Mouse (Mus musculus): ENCODE results near the gene Mavs.

Mavs gene

DNA sequence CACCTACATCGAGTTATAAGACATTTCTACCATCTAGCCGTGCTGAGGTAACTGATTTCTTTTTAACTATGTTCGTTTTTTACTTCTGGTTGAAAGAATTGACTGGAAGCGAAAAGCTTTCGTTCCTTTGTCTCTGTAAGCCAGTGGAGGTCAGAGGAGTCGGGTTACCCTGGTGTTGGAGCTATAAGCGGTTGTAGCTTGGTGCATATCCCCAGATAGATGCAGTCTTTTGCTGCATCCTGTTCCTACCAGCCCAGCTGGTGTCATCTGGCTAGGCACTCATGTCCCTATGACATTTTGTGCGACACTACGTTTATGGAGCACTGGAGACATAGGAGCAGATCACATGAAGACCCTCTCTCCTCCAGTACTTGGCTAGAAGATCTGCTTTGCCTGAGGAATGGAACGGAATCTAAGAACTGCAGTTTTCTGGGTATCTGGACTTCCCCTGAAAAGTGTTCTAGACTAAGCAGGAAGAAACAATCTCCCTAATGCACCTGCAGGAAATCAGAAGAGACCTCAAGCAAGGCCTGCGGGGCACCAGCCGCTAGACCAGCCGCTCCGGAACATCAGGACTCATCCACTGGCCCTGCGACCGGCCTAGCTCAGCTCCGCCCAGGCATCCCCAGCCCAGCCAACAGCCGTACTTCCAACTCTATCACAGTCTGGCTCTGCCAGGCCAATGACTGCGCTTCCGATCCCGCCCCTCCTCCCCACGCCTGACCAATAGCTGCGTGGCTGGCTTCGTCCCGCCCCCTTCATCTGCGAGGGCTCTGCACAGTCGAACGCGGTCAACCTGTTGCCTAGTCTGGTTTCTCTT lies at the start of gene Mavs:
Mavs (plus strand) TSS at position 757 of the 820 bp plus-strand sequence.
- in situ Hi-C loops (cut with MseI, MboI), result no loop called here

DNA sequence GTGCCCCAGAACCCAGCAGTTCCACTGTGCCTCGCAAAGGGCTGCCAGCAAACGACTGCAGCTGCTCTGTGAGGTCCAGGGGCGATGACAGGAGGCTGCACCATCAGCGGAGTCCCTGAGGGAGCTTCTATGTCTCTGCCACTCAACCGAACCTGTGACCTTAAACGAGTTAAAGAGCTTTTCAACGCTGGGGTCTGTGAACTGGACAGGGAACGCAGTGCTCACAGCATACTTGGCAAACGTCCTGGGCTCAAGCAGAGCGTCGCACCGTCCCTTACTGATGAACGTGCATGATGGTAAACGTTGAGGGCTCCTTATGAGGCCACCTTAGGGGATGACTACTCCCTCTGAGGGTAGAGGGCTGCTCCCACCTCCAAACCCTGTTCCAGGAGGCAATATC lies 47.5 kb upstream of the Mavs start:
- in situ Hi-C loops (cut with MseI, MboI), result no loop called here

DNA sequence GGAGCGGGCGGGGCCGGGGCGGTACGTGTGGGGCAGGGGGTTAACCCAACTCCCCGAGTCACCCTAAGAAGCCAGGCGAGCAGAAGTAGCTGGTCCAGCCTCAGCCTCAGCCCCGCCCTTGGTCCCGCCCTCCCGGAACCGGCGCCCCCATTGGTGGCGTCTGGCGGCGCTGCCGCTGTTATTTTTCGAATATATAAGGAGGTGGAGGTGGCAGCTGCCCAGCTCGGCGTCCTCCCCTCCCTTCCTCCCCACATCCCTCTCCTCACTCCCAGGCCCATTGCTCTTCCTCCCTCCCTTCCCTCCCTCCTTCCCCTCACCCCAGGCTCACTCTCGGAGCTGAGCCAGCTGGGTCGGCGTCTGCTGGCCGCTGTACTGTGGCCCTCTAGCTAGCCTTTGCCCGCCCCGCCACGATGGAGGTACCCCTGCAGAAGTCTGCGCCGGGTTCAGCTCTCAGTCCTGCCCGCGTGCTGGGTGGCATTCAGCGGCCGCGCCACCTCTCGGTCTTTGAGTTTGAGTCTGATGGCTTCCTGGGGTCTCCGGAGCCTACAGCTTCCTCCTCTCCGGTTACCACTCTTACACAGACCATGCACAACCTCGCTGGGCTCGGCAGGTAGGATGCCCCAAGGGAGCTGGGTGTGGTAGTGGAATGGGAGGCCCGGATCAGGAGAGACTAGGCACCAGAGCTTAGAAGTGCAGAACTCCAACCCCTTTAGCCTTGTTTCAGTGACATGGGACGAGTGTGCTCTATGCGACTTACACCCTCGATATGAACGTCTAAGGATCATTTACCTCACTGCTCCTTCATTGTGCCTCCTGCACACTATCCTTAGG lies 46.9 kb upstream of the Mavs start, which contains the start of the genes Cdc25b and Spef1:
Cdc25b (plus strand) TSS at position 179 of the 831 bp plus-strand sequence.
Spef1 (minus strand) TSS at position 512 of the 831 bp plus-strand sequence.
- in situ Hi-C loops (cut with MseI, MboI), result no loop called here

DNA sequence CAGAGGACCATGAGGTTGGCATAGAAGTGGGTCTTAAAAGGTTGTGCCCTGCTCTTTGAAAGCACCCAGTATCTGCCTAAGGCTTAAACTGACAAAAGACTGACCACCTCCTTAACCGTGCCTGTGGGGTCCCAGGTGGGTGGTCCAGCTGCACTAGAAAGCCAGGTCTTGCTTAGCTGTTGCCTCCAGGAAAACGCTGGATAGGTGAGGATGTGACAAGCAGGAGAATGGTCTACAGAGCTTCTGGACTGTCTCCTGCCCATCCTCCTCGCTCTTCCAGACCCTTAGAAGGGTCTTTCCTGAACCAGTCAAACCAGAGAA lies 46.3 kb upstream of the Mavs start:
- in situ Hi-C loops (cut with MseI, MboI), result no loop called here

DNA sequence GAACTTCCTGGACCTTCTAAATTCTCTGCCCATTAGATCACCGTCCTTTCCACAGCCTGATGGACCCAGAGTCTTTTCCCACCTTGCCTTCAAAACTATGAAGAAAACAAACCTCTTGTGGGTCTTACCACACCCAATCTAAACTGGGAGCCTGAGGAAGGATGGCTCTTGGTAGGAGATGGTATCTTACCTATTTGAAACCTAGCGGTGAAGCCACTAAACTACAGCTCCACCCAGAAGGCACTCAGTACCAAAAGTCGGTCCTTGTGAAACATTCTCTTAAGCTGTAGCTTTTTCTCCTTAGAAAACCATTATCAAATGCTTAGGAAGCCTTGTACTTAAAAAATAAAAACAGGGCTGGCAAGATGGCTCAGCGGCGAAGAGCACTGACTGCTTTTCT lies 45.6 kb upstream of the Mavs start:
- in situ Hi-C loops (cut with MseI, MboI), result no loop called here

DNA sequence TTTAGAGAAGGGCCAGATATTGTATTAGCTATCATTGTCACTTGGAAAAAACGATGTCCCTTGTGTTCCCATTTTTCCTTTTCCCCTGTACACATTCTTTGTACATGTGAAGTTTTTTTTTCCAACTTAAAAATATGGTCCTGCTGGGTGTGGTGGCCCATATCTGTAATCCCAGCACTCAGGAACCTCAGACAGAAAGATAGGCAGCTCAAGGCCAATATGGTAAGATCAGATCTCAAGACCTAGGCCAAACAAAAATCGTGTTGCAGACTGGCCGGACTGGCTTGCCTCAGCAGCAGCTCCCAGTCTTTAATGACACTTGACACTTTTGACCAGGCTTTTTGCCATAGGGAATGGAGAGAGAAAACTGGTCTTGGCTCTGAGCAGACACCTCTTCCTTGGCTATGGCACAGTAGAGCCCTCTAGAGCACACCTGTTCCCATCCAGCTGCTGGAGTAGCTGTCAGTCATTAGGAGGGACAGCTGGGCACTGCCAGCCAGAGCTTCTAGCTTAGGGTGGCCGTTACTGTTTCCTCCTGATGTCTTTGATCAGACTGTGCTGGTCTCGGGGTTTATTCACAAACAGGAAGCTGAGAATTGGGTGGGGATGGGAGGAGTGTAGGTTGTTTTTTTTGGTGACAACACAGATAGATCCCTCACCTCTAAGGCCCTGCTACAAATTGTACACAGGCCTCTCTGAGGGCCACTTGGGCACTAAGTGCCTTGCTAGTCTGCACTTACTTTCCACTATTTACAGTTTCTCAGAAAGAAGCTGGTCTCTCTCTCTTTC lies 44.1 kb upstream of the Mavs start:
- in situ Hi-C loops (cut with MseI, MboI), result no loop called here

DNA sequence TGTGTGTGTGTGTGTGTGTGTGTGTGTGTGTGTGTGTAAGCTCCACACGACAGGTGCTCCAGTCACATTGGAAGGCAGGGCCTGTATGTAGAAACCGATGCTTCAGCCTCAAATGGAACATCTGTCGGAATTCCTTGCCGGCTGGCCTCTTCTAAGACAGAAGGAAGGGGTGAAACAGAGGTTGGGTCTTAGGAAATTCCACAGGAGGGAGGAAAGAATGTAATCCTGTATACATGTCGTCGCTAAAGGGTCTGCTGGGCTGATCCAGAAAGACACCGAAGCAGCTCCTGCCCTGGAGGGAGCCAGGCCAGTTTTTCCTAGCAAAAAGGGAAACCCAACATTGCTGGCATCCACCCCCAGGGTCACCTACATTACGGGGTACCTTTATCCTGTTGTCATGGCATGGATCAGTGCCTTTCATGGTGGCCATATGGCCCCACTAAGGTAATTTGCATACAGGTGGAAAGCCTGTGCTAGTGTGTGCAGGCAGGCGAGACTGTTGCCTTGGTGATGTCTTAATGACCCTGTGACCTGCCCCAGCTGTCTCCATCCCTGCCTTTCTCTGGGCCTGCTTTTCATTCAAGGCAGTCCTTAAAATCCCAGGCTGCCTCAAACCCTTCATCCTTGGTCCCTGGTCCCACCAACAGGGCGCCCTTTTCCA lies 43.4 kb upstream of the Mavs start:
- in situ Hi-C loops (cut with MseI, MboI), result no loop called here

DNA sequence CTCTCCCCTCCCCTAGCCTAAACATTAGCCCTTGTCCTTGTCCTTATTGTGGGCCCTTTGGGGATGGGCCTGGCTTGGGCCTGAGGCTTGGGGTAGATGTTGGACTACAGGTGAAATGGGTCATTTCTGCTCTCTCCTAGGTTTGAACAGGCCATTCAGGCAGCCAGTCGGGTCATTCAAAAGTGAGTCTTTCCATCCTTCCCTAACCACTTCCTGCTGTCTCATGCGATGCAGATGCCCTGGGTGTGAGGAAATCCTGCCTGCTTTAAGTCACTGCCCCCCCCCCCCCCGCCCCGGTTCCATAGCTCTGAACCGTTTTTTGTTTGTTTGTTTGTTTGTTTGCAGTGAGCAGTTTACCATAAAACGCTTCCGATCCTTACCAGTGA lies 42.9 kb upstream of the Mavs start:
- in situ Hi-C loops (cut with MseI, MboI), result no loop called here

DNA sequence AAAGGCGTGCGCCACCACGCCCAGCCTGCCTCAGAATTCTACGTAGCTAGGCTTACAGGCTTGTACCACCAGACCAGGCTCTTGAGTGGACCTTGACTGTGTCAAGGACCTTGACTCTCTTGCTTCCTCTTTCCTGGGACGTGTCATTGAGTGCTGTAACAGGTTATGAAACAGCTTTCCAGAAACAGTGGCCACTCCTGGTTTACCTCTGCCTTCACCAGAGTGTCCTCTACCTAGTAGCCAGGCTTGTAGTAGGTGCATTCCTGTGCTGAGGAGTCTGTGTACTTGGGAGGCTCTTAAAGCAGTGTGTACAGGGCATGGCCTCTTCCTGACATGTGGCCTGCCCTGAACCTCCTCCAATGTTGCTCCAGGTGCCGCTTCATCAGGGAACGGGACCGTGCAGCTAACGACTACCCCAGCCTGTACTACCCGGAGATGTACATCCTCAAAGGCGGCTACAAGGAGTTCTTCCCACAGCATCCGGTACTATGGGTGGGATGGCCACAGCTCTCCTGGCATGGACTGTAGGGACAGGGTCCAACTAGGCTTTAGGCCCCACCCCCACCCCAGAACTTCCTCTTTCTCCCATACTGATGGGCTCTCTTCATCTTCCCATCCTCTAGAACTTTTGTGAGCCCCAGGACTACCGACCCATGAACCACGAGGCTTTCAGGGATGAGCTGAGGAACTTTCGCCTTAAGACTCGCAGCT lies 37.1 kb upstream of the Mavs start:
- in situ Hi-C loops (cut with MseI, MboI), result no loop called here

DNA sequence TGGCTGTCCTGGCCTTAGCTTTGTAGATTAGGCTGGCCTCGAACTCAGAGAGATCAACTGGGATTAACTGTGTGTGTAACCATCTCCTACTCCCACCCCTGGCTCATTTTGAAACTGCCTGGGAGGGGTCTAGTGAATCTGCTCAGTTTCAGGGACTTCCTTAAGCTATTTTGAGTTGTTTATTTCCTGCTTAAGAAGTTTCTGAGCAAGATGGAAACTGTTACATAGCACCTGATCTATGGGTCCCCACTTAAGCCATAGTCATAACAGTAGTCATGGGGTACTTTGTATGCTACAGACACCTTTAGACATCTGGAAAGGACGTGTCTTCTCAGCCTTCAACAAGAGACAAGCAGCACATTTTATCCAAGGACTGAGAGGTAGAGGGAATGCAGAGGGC lies 33.2 kb upstream of the Mavs start:
- in situ Hi-C loops (cut with MseI, MboI), result no loop called here

DNA sequence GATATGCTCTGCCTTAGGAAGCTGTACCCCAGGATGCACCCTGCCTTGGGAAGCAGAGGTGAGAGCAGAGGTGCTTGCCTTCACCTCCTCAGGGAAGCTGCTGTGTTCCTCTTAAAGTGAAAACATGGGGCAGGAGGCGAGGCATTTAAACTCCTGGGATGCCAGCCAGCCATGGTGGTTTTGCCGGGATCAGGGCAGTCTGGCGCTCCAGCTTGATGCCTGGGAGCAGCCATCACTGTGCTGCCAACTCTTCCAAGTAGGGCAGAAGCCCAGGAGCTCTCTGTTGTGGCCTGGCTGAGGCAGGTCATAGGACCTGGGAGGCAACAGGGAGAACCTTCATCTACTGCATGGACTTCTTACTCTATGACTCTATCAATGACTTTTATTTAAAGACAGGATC lies 32.6 kb upstream of the Mavs start:
- in situ Hi-C loops (cut with MseI, MboI), result no loop called here

DNA sequence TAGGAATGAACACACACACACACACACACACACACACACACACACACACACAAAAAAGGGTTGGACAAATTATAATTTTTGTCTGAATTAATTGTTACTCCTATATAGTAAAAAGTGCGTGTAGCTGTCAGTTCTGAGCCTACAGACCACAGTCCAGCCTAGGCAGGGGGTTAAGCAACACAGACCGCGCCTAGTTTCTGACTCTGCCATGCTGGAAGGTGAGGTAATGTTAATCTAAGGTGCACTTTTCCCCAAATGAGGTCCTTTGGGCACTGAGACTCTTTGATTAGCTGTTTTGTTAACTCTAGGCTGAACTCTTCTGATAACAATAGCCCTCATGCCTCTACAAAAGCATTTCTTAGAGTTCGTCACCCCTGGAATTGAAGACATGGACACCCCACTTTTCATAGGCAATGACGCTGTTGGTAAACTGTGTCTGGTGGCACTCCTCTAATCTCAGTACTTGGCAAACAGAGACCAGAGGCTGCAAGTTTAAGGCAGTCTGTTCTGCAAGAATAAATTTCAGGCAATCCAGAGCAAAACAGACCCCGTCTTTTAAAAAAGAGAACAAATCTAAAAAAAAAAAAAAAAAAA lies 29.9 kb upstream of the Mavs start:
- in situ Hi-C loops (cut with MseI, MboI), result no loop called here

DNA sequence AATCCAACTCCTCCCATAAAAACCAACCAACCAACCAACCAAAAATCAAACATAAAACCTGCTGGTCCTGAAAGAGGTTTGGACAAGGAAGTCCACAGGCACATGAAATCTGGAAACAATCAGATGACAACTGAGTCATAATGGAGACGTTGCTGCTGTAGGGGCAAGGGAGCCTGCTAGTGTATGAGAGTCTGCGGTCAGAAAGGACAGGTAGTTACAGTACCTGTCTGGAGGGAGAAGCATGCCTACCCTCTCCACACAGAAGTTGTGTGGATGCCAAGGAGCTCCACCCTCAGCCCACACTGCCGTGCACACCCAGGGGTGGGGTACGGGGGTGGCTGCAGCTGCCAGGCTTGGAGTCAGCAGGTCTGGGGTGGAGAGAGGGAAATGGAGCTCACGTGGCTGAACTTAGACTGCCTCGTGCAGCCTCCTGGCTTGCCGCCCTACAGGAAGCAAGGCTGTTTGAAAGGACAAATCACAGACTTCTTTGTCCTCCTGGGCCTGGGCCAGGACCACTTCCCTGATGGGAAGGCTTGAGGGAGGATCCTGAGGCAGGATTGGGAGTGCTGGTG lies 29.4 kb upstream of the Mavs start:
- in situ Hi-C loops (cut with MseI, MboI), result no loop called here

DNA sequence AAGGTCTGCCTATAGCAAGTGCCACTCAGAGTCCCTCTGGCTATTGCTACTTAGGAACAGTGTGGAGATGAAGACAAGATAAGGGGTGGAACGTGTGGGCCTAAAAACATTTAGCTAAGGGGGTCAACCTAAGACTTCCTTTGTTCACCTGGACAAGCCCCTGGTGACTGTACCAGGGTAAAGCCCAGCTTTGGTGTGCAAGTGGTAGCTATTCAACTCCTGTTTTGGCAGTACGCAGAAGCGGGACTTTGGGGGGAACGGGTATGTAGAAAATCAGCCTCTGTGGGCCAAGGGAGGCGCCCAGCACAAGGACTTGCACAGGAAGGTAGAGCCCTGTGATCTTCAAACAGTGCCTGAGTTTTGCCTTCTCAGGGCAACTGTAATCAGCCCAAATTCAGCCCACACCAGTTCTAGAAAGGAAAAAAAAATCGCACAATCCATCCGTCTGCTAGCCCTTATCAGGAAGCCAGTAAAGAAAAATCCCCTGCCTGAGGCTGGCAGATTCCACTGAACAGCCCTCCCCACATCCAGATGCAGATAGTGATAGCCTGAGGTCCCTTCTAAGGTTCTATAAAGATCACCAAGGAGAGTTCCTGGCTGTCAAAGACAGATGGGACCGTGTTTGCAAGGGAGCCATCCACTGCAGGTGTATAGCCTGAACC lies 28.2 kb upstream of the Mavs start:
- in situ Hi-C loops (cut with MseI, MboI), result no loop called here

DNA sequence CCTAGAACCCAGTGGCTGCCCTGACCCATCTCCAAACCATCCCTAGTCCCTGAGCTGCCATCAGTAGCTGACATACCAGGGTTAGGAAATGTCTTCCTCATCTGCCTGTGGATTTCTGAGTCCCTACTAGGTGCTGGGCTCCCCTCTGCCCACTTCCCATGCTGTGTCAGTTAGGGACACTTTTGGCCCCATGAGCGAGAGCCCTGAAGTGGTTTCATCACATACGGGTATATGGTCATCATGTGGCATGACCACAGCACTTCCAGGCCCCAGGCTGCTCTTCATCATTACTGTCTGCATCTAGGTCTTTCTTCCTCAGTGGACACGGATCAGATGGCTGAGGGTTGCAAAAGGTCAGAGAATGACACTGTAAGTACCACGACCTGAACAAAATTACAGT lies 27.1 kb upstream of the Mavs start, which contains the start of gene Ap5s1:
Ap5s1 (plus strand) TSS at position 301 of the 400 bp plus-strand sequence.
- in situ Hi-C loops (cut with MseI, MboI), result no loop called here

DNA sequence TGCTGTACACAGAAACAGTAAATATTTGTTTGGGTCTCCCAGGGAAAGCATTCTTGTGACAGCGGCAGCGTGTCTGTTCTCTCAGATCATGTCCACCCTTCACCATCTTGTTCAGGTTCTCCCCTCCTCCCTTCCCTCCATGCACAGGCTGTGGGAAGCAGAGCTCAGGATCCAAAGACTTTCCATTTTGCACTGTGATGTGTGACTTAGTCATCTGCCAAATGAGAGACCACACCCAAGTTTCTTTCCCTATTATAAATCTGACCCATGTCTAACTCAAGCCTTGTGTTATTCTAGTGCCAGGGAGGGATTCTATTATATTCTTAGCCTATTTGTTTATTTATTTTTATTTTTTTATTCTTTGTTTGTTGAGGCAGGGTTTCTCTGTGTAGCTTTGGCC lies 25.5 kb upstream of the Mavs start:
- in situ Hi-C loops (cut with MseI, MboI), result no loop called here

DNA sequence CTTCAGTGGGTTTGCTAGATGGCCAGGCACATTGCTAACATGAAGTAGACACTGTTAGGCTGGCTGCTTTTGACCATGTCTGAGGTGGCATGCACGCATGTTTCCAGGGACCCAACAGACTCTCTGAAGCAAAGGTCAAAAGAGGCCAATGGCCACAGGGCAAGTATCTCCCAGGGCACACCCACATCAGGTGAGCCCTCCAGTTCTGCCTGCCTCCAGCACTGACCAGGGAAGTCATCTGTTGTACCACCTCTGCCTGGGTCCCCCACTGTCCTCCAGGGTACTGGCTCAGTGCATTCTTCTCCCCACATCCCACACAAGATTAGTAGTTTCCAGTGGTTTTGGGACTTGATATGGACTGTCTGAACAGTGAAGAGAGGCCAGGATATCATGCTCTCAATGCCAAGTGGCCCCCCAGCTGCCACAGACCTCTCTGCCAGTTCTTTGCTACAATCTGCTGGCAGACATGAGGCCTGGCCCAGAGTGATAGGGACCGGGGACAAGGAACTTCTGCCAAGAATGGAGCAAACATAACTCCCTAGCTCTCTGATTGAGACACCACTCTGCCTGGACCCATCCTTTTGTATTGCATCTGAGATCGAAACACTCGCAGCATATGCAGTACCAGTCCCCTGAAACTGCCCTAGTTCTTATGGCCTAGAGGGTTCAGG lies 24.6 kb upstream of the Mavs start:
- in situ Hi-C loops (cut with MseI, MboI), result no loop called here

DNA sequence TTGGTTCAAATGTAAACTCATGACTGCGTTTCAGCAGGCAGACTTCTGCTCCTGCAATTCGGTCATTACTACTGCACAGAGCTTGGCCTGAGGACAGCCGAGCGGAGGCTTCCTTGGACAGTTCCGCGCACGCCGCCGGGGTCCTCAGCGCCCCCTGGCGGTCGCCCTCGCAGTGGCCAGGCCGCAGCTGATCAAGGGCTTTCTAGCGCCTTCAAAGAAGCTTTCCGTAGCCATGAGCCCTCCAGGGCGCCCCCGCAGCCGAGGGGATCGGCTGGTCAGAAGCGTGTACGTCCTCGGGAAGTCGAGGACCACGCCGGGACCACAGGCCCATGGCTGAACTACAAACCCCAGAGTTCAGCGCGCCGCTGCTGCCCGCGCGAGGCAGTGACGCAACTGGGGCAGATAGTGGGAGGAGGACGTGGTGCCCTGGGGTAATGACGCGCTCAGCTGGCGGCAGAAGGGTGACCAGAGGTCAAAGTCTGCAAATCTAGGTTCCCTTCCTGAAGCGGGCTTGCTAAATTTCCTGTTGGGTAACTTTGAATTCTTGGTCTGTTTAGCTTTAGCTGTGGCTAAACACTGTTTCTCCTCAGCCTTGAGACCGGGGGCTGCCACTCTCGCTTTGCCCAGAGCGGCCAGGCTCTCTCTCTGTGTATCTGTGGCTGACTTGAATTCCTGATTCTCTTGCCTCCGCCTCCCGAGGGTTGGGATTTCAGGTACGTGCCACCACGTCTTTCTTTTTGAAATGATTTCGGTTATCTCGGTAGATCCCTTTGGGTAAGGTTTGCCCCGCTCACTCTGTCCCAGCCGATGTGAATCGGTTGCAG lies 23.7 kb upstream of the Mavs start:
- in situ Hi-C loops (cut with MseI, MboI), result no loop called here
